Mouse (Mus musculus): ENCODE results near the gene Prtg. TPM values are rescaled to one million over a fixed set of nuclear protein-coding genes. Genes with fewer than 3 reads are reported as not detected.
A peak's percentile ranks its signal among the peaks of the same experiment; 100 is the strongest.

The Prtg gene
- total and polyA plus RNA-seq, 3 experiments: not detected

DNA sequence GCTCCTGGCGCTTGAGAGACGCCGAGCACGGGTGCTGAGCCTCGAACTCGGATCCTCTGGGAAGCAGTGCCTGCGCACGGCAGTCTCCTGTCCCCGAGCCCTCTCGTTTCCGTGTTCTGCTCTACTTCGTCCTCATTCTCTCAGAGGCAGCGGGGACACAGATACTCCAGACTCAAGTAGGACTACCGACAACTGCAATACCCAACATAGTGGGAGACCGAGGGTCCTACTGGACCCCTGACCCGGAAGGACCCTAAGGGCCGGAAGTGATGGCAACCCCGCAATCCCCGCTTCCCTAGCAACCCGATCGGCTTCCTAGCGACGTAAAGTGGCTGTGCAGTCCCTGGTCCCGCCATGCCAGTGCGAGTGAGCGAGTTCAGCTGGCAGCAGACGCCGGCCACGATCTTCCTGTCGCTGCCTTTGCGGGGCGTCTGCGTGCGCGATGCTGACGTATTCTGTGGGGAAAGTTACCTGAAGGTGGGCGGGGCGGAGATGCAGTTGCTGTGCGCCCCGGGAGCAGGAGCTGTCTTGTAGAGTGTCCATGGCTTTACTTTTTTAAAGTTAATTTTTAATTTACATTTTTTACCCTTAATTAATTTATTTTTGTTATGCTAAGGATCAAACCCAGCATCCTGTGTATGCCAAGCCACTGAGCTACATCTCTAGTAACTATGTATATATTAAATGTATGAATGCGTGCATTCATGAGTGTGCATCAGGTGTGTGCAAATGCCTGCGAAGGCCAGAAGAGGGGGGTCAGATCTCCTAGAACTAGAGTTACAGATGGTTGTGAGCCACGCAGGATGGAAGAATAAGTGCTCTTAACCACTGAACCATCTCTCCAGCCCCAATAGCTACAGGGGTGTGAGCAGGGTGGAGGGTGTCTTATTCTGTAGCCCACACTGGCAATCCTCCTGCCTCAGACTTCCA lies 152.1 kb downstream of the Prtg start, which contains the start of the genes Dyx1c1 and Gm44503 (continued):
- TF ChIP-seq MXI1 (IDR thresholded peaks at IDR 0.05; ENCODE audit: low read depth, low read length) (peak; percentile 95), ZC3H11A (IDR thresholded peaks at IDR 0.05; ENCODE audit: low read depth, low read length) (no peak), KAT2A (conservative IDR thresholded peaks at IDR 0.05; ENCODE audit: low read depth, low read length) (no peak; the same call in 1 of the 2 replicates), ZKSCAN1 (IDR thresholded peaks at IDR 0.05; ENCODE audit: low read depth, low read length) (no peak), USF2 (IDR thresholded peaks at IDR 0.05; ENCODE audit: borderline replicate concordance in 1 of 2, insufficient read depth in 1 of 2, low read depth in 1 of 2, low read length in 2 of 2) (no peak), CHD1 (IDR thresholded peaks at IDR 0.05; ENCODE audit: low read depth, low read length) (no peak), ZNF384 (IDR thresholded peaks at IDR 0.05; ENCODE audit: low read depth, low read length) (no peak), MYC (IDR thresholded peaks at IDR 0.05; ENCODE audit: low read depth, low read length) (peak; percentile 67; the same call in 1 of the 2 replicates), POLR2AphosphoS2 (IDR thresholded peaks at IDR 0.05; ENCODE audit: low read length) (no peak), TCF12 (IDR thresholded peaks at IDR 0.05; ENCODE audit: low read depth, low read length) (no peak; the same call in 1 of the 2 replicates), SMC3 (IDR thresholded peaks at IDR 0.05; ENCODE audit: low read depth, low read length) (no peak), GATA1 (IDR thresholded peaks at IDR 0.05; ENCODE audit: low read depth, low read length) (0 out of 2 replicates have a peak, but pooled peaks have one; percentile 8), EP300 (IDR thresholded peaks at IDR 0.05; ENCODE audit: low read depth in 1 of 2, low read length in 2 of 2) (no peak), E2F4 (IDR thresholded peaks at IDR 0.05; ENCODE audit: borderline replicate concordance, low read depth, low read length) (no peak), POLR2A (IDR thresholded peaks at IDR 0.05; ENCODE audit: control insufficient read depth in 1 of 2, insufficient read depth in 1 of 2, low read depth in 1 of 2, low read length in 2 of 2, poor library complexity in 1 of 2) (peak; percentile 47 to 77; a peak in 3 of 4 replicates), CHD2 (IDR thresholded peaks at IDR 0.05; ENCODE audit: low read length) (no peak)

DNA sequence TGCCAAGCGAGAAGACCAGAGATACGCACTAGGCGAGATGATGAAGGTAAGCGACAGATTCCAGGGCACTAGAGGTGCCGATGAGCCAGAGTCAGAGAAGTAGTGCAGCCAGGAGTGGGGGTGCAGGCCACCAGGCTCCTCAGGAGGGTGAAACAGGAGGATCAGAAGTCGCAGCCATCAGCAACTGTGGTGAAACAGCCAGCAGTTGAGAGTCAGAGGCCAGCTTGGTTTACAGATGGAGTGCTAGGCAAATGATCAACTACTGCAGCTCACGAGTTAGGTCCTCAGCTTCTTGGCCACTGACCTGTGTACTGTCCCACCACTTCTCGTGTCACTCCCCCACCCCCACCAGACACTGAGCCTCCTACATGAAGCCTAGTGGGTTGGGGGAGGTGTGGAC lies 154.7 kb downstream of the Prtg start:
- no peaks in the 10 kb centered on the region for H3K9me3 ChIP-seq (replicated peaks; ENCODE audit: insufficient read depth, low read length)
- peak overlapping the region; percentile 56 for H3K27ac ChIP-seq (ENCODE audit: control insufficient read depth, low read depth, low read length)
- peaks cover 0 to 4% of the 10 kb centered on the region in 2 experiments; a peak in 2 of 4 replicates for H3K36me3 ChIP-seq (ENCODE audit: control insufficient read depth in 1 of 2, insufficient read depth in 2 of 2, low read length in 2 of 2)
- H3K79me2 ChIP-seq (ENCODE audit: control insufficient read depth, insufficient read depth, low read length, poor library complexity): no peaks in the 10 kb centered on the region; the same call in 1 of the 2 replicates
- TF ChIP-seq UBTF (IDR thresholded peaks at IDR 0.05; ENCODE audit: borderline replicate concordance, insufficient read depth, low read depth, low read length) (no peak), POLR2A (IDR thresholded peaks at IDR 0.05; ENCODE audit: control insufficient read depth in 1 of 2, insufficient read depth in 1 of 2, low read depth in 1 of 2, low read length in 2 of 2, poor library complexity in 1 of 2) (no peak)
- DNase-seq (ENCODE audit: low read depth, low spot score): no peak
- peaks cover 2 to 11% of the 10 kb centered on the region in 2 experiments; a peak in 3 of 4 replicates for H3K4me1 ChIP-seq (ENCODE audit: control insufficient read depth in 1 of 2, insufficient read depth in 2 of 2, low read length in 2 of 2)
- peak overlapping the region; percentile 75 for H3K9ac ChIP-seq (ENCODE audit: control insufficient read depth, low read depth, low read length, poor library complexity, severe bottlenecking)
- peak overlapping the region; percentile 77 to 90 for H3K4me3 ChIP-seq (ENCODE audit: control insufficient read depth in 1 of 2, insufficient read depth in 1 of 2, low read depth in 2 of 2, low read length in 2 of 2)
- H3K27me3 ChIP-seq (ENCODE audit: control insufficient read depth in 1 of 2, insufficient read depth in 2 of 2, low read length in 2 of 2): no peaks in the 10 kb centered on the region

All from MEL (cell line).